Mouse (Mus musculus) kidney, adult 18-20 months (tissue): ENCODE results near the gene Ggcx.
A peak's percentile ranks its signal among the peaks of the same experiment; 100 is the strongest.

Experiments used
- DNase-seq: peaks from one replicate; pipeline ENCODE4 v3.0.0; 2021

Gene Ggcx

GRCm38 (mm10) chr6:72414076-72414756 lies at the start of gene Ggcx:
Gene Ggcx (plus strand): TSS chr6:72414308.
- peak; percentile 96 for DNase-seq

DNA sequence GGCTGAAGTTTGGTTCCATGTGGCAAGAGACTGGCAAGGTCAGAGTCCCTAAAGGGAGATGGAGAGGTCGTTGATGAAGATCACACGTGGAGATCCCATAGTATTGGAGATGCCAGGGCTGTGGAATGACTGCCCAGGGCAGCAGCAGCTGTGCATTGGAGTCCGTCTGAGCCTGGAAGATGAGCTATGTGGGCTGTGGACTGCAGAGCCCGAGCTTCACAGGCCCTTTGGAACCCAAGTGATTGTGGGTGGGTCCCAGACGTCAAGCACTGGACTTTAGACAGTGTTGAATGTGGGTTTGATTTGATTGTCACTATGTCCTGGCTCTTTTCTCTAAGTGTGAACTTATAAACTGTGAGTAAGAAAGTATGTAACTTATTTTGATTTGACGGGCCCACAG lies 49.1 kb upstream of the Ggcx start:
- no peak for DNase-seq

- DNase-seq = no peak
Observed at GRCm38 (mm10) chr6:72366304-72366703, 47.8 kb upstream of the Ggcx start.

DNA sequence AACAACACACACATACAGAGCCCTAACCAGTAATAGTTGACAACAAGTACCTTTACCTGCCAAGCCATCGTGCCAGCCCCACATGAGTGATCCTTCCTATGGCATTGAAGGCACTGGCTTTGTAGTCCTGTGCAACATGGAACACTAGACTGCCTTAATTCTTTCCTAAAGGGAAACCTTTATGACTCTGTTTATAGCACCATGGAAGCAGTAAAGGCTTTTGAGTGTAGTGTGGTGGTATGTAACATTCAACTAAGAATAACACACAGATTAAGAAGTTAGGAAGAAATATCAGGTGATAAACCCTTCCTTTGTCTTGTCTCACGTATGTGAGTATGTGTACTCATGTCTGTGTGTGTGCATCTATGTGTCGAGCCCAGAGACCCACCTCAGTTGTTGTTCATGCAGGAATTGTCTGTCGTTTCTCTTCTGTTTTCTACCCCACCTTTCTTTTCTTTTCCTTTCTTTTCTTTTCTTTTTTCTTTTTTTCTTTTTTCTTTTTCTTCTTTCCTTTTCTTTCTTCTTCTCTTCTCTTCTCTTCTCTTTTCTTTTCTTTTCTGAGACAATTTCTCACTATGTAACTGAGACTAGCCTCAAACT lies 47.2 kb upstream of the Ggcx start, which contains the start of gene Rnf181:
Gene Rnf181, minus strand, starts transcription at position 113 of the 600 bp plus-strand sequence.
- DNase-seq = no peak

- DNase-seq = no peak
Observed at GRCm38 (mm10) chr6:72367460-72367974, 46.6 kb upstream of the Ggcx start.

DNA sequence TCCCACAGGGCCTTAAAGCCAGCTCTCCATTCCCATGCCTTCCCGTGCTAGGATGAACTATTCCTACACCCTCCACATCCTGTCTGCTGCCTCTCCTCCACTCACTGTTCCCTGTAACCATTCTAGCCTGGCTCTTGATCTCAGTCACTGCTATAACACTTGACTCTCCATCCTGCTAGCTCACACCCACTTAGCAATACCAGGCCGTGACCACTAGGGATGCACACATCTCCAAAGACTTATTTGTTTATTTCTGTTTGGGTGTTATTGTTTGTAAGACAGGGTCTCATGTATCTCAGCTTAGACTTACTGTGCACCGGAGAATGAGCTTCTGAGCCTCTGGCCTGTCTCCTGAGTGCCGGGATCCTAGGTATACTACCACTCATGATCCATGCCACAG lies 44.6 kb upstream of the Ggcx start:
- no peak for DNase-seq

DNA sequence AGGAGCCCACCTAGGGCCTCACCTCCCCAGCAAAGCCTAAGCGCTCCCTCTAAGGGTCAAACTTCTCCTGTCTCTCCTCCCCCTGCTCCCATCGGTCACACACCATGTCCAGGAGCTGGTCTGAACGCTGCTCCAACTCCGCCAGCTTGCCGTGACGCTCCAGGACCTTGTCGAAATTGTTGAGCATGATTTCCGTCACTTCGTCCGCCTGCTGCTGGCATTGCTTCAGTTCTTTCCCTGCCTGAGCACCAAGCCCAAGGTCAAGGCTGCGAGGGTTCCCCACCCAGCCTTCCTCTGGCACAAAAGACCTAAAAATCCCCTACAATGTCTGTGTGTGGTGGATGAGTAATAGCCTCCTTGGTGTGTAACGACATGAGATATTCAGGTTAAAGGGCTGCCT lies 44.0 kb upstream of the Ggcx start:
- DNase-seq = no peak

DNA sequence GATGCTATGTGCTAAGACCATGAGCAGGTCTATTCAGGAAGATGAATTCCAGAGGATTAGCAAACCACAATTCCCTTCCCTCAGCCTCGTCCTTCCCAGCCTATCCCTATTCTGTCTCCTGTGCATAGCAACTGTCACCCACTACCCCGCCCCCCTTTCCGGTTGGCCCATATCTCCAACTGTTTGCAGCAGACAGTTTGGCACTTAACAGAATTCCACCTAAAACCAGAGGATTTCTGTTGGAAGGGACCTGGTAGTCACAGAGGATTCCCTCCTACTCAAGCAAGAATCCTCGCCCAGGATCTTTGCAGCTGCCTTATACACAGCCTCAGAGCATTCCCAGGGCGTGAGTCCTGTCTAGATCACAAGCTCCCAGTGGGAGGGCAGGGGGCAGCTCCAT lies 43.0 kb upstream of the Ggcx start:
- DNase-seq = no peak

- DNase-seq = no peak
Observed at GRCm38 (mm10) chr6:72371571-72371970, 42.5 kb upstream of the Ggcx start.

- no peak for DNase-seq
Observed at GRCm38 (mm10) chr6:72373184-72373583, 40.9 kb upstream of the Ggcx start.

DNA sequence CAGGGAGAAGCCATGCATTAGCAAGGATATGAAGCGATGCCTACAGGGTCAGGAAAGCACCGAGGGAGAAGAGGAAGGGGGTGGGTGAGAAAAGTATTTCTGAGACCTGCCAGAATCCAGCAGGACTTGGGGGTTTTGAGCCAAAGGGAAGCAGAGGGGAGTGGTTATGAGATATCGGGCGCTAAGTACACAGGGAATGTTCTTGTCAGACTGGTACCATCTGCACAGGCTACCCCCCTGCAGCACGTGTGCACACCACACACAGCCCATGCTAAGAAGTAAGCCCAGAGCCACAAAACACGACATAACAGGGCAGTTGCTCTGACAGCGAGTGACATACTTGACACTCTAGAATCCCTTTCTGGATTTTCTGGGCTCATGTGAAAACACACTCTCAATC lies 39.9 kb upstream of the Ggcx start:
- no peak for DNase-seq

DNA sequence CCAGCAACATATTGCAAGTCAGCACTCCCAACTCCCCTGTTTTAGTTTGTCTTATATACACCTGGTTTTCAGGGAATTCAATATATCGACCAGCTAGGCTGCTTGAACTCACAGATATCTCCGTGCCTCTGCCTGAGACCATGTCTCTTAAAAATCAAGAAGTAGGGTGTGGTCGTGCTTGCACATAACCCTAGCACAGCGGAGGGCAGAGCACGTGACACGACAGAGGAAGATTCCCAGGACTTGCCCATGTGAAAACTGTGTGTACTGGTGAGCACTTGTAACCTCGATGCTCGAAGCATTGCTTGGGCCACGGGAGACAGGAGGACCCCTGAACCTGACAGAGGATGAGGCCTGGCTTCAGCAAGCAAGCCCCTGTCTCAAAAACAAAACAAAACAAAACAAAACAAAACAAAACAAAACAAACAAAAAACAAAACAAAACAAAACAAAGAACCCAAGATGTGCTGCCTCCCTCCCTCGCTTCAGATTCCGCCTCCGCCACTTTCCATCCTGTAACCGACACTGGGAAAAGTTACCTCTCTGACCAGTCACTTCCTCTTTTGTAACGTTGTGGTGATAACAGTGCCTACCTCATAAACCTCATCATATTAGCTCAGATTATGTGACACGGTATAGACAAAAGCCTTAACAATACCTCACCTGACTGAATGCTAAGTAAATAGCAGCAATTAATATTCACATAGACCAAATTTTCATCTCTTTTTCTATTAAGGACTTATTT lies 39.1 kb upstream of the Ggcx start:
- DNase-seq = no peak

DNA sequence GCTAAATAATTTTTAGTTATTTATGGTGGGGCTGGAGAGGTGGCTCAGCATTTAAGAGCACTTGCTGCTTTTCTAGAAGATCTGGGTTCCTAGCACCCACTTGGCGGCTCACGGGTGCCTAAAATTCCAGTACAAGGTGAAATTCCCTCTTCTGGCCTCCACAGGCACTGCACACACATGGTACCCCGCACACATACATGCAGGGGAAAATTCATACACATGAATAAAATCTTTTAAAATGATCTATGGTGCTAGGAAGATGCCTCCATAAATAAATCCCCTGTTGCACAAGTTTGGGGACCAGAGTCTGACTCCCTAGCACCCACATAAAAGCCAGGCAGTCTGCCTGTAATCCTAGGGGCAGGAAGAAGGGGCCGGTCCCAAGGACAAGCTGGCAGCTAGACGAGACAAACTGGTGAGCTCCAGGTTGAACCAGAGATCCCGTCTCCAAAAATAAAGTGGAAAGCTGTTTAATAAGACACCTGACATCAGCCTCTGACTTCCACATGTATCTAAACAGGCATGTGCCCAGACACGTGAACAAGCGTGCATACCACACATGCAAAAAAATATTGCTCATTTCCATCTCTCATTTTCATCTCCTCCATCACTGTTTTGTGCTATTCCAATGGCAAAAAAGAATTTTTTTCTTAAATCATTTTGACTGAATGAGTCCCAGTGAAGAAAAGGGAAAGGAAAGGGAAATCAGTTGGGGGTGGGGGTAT lies 35.4 kb upstream of the Ggcx start:
- no peak for DNase-seq

GRCm38 (mm10) chr6:72379377-72380130 lies 34.6 kb upstream of the Ggcx start:
- peak; percentile 55 for DNase-seq

- peak; percentile 90 for DNase-seq
Observed at GRCm38 (mm10) chr6:72380131-72380770, 33.9 kb upstream of the Ggcx start, which contains the start of gene Vamp5. Gene Vamp5 (minus strand): TSS chr6:72380468.

GRCm38 (mm10) chr6:72382494-72382893 lies 31.6 kb upstream of the Ggcx start:
- DNase-seq = no peak

- DNase-seq = no peak
Observed at GRCm38 (mm10) chr6:72383142-72383820, 30.8 kb upstream of the Ggcx start.

GRCm38 (mm10) chr6:72383952-72384351 lies 30.2 kb upstream of the Ggcx start:
- no peak for DNase-seq

DNA sequence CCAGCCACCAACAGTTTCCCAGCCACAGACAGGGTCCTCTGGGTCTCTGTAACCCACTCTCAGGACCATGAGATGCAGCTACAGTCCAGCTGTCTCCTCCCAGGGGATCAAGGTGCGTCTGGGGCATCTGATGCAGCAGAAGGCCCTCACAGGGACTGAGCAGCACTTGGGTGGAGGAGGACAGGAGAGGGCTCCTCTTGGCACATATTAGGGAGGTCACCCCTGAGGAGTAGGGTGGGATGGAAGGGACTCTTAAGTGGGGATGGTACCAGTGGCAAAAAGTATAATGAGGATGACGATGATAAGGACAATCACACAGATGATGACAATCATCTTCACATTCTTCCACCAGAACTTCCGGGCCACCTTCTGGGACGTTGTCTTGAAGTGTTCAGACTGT lies 28.9 kb upstream of the Ggcx start:
- no peak for DNase-seq

GRCm38 (mm10) chr6:72386561-72386960 lies 27.5 kb upstream of the Ggcx start:
- DNase-seq = no peak

DNA sequence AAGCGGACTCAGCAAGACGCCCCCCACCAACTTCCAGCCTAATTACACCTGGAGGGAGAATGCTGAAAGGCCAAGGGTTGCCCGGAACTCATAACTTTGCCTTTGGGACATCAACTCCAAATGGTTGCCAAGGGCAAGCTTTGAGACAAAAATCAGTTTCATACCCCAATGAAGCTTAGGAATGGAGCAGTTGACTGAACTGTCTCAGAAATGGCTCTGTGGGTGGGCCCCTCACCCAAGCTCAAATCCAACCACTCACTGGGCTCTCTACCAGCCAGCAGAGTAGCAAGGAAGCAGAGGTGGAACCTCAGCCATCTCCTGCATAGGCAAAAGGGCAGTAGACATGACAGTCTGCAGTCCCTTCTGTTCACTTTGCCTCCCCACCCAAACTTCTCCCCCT lies 26.3 kb upstream of the Ggcx start:
- DNase-seq = no peak
